Mouse (Mus musculus) neural tube, embryonic 11.5 days (tissue): ENCODE measurements at regions not wholly inside any gene's neighbourhood (a gene's known extent, or its start where the extent isn't known, plus 50 kb on each side); places are given as distances from the start of the nearest gene placed in this dataset.

Source experiments
- ATAC-seq: fragments of 200-750 bp; cut with Nextera tagmentation; 2 replicates; pipeline ENCODE4 v1.8.0; 2017; ENCODE audit warnings: moderate number of reproducible peaks, mild to moderate bottlenecking, moderate TSS enrichment, moderate library complexity; ENCODE audit not compliant: insufficient read depth, low FRiP score, low TSS enrichment
- DNase-seq: peaks from one replicate; pipeline ENCODE4 v3.0.0-alpha.2; 2015; ENCODE audit warnings: low spot score
- H3K27ac ChIP-seq: fragments of 300-500 bp; sonication (generic); 2 replicates; pipeline ENCODE4 v1.5.1; 2014; ENCODE audit warnings: low read depth, mild to moderate bottlenecking, low read length
- H3K27me3 ChIP-seq: fragments of 300-500 bp; sonication (generic); 2 replicates; pipeline ENCODE4 v1.6.1; 2014; ENCODE audit warnings: mild to moderate bottlenecking, low read length, mixed read lengths; ENCODE audit not compliant: control insufficient read depth, insufficient read depth
- H3K36me3 ChIP-seq: fragments of 300-500 bp; sonication (generic); 2 replicates; pipeline ENCODE4 v1.6.1; 2014; ENCODE audit warnings: mild to moderate bottlenecking, low read length, moderate library complexity, mixed read lengths; ENCODE audit not compliant: control insufficient read depth, insufficient read depth
- H3K4me1 ChIP-seq: fragments of 300-500 bp; sonication (generic); 2 replicates; pipeline ENCODE4 v1.6.1; 2014; ENCODE audit warnings: low read length, mixed read lengths; ENCODE audit not compliant: control insufficient read depth, insufficient read depth
- H3K4me2 ChIP-seq: fragments of 300-500 bp; sonication (generic); 2 replicates; pipeline ENCODE4 v1.6.1; 2014; ENCODE audit warnings: low read depth, mild to moderate bottlenecking, moderate library complexity
- H3K4me3 ChIP-seq: fragments of 300-500 bp; sonication (generic); 2 replicates; pipeline ENCODE4 v1.5.1; 2014; ENCODE audit warnings: low read depth, low read length
- H3K9ac ChIP-seq: fragments of 300-500 bp; sonication (generic); 2 replicates; pipeline ENCODE4 v1.6.1; 2014; ENCODE audit warnings: mild to moderate bottlenecking, low read length
- H3K9me3 ChIP-seq: fragments of 300-500 bp; sonication (generic); 2 replicates; pipeline ENCODE4 v1.6.1; 2016; ENCODE audit warnings: low read length; ENCODE audit not compliant: control insufficient read depth
- WGBS: fragments of 180-500 bp; shearing (Covaris S2); extraction: QIAGEN DNeasy Blood & Tissue Kit; methylation state at CpG from one replicate; pipeline ENCODE4 v1.1.7; 2014; 5-methylcytosine and 5-hydroxymethylcytosine counted together

DNA sequence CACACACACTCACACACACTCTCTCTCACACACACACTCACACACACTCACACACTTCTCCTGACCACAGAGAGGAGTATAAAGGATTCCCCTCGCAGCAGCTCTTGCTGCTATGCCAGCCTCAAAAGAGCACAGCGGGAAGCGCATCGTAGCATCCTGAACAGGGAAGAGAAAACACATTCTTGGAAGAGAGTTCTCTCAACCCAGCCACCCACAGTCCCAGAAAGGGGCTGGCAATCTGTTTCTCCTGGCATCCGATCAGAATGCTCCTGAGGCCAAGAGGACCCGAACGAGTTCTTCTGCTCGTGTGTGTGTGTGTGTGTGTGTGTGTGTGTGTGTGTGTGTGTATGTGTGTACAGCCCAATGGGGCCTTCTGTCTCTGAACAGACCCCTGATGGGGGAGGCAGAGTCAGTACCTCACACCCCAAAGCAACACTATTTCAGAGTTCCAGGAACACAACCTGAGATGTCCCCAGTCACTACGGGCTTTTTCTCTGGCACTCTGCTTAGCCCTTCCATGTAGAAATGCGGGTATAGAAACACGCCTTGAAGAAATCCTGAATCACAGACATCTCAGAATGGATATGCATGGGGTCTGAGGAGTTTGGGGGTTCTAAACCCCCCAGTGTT lies 122.8 kb downstream of the Rplp1 start:
- no peaks in the 10 kb centered on the region for H3K36me3 ChIP-seq
- no peaks in the 10 kb centered on the region for H3K4me1 ChIP-seq
- H3K27me3 ChIP-seq, result no peaks in the 10 kb centered on the region
- 56% methylated on average over 8 of the region's 11 CpGs for WGBS
- no peak overlapping the region for H3K4me2 ChIP-seq
- no peak for DNase-seq
- H3K9ac ChIP-seq, result no peak overlapping the region
- H3K9me3 ChIP-seq, result no peaks in the 10 kb centered on the region
- H3K27ac ChIP-seq, result no peak overlapping the region
- no peak overlapping the region for H3K4me3 ChIP-seq
- no peak for ATAC-seq

DNA sequence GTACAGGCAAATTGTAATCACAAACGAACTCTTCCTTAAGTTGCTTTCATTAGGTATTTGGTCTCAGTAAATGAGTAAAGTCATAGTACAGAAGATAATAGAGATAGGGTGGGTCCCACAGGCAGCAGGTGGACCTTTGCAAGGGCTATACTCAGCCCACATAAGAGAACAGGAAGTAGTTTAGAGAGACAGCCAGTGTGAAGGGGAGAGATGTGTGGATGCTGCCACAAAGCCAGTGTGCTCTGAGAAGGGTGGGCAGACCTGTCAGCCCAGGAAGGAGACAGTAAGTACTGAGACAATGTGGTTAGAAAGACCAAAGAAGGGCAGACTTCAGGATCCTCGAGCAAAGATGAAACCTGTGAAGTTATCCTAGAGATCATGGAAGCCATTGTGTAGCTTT lies 123.5 kb downstream of the Rplp1 start:
- WGBS, result 79% methylated on average over 2 of the region's 2 CpGs
- ATAC-seq, result no peak
- Histone ChIP-seq H3K27ac (no peak overlapping the region), H3K27me3 (no peaks in the 10 kb centered on the region), H3K4me2 (no peak overlapping the region), H3K4me1 (no peaks in the 10 kb centered on the region), H3K9me3 (no peaks in the 10 kb centered on the region), H3K4me3 (no peak overlapping the region), H3K9ac (no peak overlapping the region), H3K36me3 (no peaks in the 10 kb centered on the region)
- no peak for DNase-seq

DNA sequence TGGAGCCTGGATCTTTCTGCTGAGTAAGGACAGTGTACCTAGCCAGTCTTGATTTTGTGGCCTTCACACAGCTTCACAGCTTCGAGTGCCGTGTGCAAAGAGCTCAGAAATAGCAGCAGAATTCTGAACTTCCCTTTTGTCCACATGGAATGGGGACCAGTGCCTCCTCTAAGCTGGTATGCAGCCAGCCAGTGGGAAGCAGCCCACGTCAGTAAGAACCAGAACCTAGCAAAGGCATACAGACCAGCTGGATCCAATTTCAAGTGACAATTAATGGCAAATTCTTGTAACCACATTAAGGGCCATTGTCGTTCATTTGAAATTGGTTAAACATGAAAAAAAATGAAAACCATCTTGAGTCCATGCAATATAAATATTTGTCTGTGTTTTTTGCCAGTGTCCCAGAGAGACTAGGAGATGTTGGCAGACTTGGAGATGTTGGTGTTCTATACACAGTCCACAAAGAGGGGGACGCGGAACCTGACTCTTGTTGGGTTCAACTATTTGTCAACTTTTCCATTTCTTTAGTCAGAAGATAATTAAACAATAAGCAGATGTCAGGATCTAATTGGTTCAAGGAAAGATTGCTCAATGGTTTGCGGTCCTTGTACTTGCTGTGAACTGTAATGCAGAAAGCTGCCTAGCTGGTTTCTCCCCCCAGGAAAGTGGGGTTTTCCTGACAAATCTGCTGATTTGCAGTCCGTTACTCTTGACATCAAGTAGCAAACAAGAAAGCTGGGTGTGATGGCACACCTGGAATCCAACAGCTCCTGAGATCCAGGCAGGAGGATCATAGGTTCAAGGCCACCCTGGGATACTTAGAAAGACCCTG lies 125.1 kb downstream of the Rplp1 start:
- no peak for ATAC-seq
- no peak for DNase-seq
- Histone ChIP-seq H3K4me1 (no peaks in the 10 kb centered on the region), H3K27me3 (no peaks in the 10 kb centered on the region), H3K27ac (no peak overlapping the region), H3K9ac (no peak overlapping the region), H3K9me3 (no peaks in the 10 kb centered on the region), H3K36me3 (no peaks in the 10 kb centered on the region), H3K4me2 (no peak overlapping the region), H3K4me3 (no peak overlapping the region)
- 77% methylated on average over 8 of the region's 8 CpGs for WGBS

DNA sequence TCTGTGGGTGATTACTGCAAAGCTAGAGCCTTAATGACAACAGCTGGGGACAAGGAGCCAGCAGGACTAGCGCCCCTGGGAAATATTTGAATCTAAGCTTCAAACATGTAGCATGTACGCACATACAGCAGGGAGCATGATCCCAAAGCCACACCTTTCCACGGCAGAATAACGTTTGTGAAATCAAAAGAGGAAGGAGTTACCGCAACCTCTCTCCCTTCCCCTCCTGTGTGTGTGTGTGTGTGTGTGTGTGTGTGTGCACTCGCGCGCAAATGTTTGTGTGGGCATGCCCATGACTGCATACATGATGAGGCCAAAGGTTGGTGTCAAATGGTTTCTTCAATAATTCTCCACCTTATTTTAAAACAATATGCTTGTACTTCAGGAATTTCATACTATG lies 132.9 kb downstream of the Rplp1 start:
- Histone ChIP-seq H3K27me3 (no peaks in the 10 kb centered on the region), H3K36me3 (no peaks in the 10 kb centered on the region), H3K4me2 (no peak overlapping the region), H3K27ac (no peak overlapping the region), H3K4me1 (no peaks in the 10 kb centered on the region), H3K4me3 (no peak overlapping the region), H3K9ac (no peak overlapping the region), H3K9me3 (no peaks in the 10 kb centered on the region)
- ATAC-seq (no peak), DNase-seq (no peak)
- 90% methylated on average over 8 of the region's 8 CpGs for WGBS

DNA sequence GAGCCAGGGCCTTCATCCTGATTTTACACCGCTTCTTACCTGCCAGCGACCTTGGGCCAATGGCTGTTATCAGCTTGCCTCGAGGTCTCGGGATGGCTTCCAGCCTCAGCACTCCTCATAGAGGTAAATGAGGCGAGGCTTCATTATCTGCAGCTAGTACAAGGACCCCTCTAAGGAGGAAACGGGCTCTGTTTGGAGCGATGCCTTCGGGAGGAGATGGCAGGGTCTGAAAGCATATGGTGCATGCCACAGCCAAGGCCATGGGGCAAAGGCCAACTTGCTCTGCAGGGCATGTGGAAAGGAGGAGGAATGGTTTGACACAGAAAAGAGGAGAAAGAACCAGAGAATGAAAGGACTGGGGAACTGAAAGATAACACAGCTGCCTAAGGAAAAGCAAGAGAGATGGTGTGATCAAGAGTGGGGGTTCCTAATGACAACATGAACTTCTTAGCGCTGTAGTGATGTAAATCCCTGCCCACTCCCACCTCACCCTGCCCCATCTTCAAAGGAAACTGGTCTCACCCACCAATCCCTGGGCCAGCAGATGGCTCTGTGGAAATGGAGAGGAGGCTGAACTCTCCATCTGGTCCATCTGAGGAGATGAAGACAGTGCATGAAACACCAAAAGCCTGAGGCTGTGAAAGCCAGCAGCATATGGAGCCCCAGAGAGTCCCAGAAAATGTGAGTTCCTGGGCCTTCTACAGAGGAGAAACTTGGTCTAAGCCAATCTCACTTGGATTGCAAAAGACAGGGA lies 134.0 kb downstream of the Rplp1 start:
- Histone ChIP-seq H3K9me3 (no peaks in the 10 kb centered on the region), H3K27ac (no peak overlapping the region), H3K9ac (no peak overlapping the region), H3K4me1 (no peaks in the 10 kb centered on the region), H3K27me3 (no peaks in the 10 kb centered on the region), H3K36me3 (no peaks in the 10 kb centered on the region), H3K4me3 (no peak overlapping the region), H3K4me2 (no peak overlapping the region)
- WGBS, result 81% methylated on average over 9 of the region's 9 CpGs
- DNase-seq (no peak), ATAC-seq (no peak)

DNA sequence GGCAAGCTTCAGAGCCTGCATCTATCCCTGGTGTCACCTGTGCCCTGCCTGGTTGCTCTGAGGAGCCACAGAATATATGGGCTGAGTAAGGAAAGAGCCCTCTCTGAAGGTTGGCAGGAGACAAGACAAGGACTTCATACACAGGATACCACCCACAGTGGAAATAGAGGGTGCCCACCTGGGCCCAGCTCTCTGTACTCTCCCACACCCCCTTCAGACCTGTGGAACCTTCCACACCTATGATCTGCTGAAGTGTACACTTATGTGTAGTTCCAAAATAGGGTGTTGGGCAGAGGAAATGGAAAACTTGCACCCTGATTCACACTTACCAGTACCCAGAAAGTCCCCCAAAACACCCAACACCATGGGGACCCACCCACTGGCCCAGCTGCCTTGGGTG lies 135.2 kb downstream of the Rplp1 start:
- Histone ChIP-seq H3K36me3 (no peaks in the 10 kb centered on the region), H3K4me2 (no peak overlapping the region), H3K27ac (no peak overlapping the region), H3K9ac (no peak overlapping the region), H3K4me1 (no peaks in the 10 kb centered on the region), H3K27me3 (no peaks in the 10 kb centered on the region), H3K9me3 (no peaks in the 10 kb centered on the region), H3K4me3 (no peak overlapping the region)
- DNase-seq, result no peak
- no peak for ATAC-seq

DNA sequence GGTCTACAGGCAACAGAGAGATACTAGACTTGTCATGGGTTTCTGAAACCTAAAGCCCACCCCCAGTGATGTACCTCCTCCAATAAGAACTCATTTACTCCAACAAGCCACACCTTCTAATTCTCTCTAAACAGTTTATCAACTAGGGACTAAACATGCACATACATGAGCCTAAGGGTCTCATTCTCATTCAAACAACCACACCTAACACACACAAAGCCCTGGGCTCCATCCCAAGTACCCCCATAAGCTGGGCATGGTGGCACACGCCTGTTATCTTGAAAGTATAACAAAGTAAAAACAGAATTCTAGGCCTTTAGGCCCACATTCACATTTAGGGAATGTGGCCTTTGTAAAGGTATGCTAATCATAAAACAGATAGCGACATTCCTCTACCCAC lies 137.9 kb downstream of the Rplp1 start:
- Histone ChIP-seq H3K4me3 (no peak overlapping the region), H3K27me3 (no peaks in the 10 kb centered on the region), H3K4me2 (no peak overlapping the region), H3K36me3 (no peaks in the 10 kb centered on the region), H3K27ac (no peak overlapping the region), H3K9me3 (no peaks in the 10 kb centered on the region), H3K9ac (no peak overlapping the region), H3K4me1 (no peaks in the 10 kb centered on the region)
- no peak for ATAC-seq
- 86% methylated on average over 2 of the region's 2 CpGs for WGBS
- no peak for DNase-seq

DNA sequence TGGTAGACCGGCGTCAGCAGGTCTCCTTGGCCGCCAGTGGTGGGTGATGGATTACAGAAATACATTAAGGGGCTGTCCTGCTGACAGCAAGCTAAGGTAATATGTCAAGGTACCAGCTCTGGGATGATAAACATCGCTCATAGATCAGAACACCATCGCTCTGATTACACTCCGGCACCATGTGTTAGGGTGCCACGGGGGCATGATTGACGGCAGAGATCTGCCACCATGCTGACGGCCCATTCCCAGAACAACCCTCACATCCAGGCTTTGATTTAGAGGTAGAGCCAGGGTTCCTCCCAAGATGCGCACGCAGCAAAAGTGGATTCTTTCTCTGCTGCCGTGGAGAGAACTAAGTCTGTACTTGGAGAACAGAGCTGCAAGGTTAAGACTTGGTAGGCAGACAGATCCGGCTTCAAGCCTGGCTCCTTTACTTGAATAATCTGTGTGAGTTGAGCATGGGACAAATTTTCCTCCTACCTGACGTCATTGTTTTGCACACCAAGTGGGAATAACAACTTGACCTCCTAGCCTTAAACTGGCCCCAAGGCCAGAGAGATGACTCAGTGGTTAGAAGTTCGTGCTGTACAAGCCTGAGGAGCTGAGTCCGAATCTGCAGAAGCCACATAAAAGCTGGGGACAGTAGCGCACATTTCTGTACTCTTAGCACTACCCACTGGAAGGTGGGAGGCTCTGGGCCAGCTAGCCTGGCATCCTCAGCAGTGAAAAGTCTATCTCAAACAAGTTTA lies 144.0 kb downstream of the Rplp1 start:
- Histone ChIP-seq H3K27ac (no peak overlapping the region), H3K9ac (no peak overlapping the region), H3K4me1 (no peaks in the 10 kb centered on the region), H3K36me3 (no peaks in the 10 kb centered on the region), H3K27me3 (no peaks in the 10 kb centered on the region), H3K9me3 (no peaks in the 10 kb centered on the region), H3K4me2 (no peak overlapping the region), H3K4me3 (no peak overlapping the region)
- no peak for DNase-seq
- no peak for ATAC-seq
- WGBS, result 67% methylated on average over 17 of the region's 17 CpGs
